Mouse (Mus musculus) bone marrow macrophage, adult 2 months (primary cell): ENCODE data around the gene Dlg3.

Source experiments
- CTCF ChIP-seq: IDR thresholded peaks from 2 replicates; pipeline ENCODE4 v1.5.1; 2012; ENCODE audit warnings: low read depth, mild to moderate bottlenecking, low read length, moderate library complexity
- POLR2A ChIP-seq: IDR thresholded peaks from 2 replicates; pipeline ENCODE4 v1.6.1; 2012; ENCODE audit warnings: mild to moderate bottlenecking, low read depth, low read length, borderline replicate concordance

DNA sequence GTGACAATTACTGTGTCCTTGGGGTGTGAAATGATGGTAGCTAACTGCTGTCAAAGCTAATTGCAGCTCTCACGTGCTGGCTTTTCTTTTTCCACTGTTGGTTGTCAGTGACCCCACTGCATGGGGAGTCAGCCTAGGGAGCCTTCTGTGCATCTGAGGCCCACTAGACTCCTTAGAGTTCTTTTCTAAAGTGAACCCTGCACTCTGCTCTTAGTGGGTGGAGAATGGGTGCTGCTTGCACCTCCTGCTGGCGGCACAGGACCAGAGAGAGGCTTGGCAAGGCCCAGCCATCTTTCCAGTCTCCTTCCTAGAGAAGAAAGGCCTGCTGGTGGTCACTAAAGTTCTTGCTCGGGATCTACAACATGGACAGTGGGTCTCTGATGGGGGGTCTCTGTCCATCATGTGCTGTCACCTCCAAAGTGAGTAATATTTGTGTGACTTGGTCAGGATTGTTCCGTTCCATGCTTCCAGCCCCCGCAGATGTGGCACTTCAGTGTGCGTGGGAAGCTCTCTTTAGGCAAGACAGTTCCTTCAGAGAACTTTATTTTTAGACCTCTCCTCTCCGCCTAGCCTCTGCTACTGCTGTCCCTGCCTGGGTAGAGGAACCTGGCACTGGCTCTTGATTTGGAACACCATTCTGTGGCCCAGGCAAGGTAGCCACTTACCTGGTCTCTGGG, 30.5 kb downstream of the Dlg3 start:
- TF ChIP-seq CTCF = no peak
- no peak for TF ChIP-seq POLR2A
